Mouse (Mus musculus) thymus, postnatal 25 days (tissue): Measurements from ENCODE around the gene Cnpy3.

ENCODE experiments used
- DNase-seq: peaks from one replicate; pipeline ENCODE4 v3.0.0; 2022

The Cnpy3 gene

DNA sequence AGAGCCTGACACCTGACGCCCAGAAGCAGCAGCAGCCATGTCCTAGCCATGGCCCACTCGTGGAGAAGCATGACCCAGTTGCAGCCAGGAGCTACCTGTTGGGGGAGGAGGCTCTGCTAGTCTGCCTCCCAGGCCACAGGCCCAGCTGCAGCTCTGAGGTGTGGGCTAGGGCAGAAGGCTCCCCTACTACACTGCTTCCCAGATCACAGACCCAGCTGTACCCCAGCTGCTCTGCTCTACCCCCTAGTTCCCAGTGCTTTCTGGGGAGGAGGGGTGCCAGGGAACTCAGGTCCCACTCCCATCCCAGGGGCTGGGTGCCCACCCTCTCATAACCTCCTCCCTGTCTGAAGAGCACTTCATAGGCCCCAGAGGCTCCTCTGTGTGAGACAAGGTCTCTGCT is 11.5 kb upstream of the Cnpy3 start, which contains the start of gene Ptcra:
TSS of gene Ptcra (minus strand) at position 169 of the 400 bp plus-strand sequence.
- peak; percentile 77 for DNase-seq

GRCm38 (mm10) chr17:46758753-46759152 is 6.7 kb upstream of the Cnpy3 start:
- no peak for DNase-seq

GRCm38 (mm10) chr17:46751056-46751793 is 789 bp downstream of the Cnpy3 start:
- DNase-seq = no peak

DNA sequence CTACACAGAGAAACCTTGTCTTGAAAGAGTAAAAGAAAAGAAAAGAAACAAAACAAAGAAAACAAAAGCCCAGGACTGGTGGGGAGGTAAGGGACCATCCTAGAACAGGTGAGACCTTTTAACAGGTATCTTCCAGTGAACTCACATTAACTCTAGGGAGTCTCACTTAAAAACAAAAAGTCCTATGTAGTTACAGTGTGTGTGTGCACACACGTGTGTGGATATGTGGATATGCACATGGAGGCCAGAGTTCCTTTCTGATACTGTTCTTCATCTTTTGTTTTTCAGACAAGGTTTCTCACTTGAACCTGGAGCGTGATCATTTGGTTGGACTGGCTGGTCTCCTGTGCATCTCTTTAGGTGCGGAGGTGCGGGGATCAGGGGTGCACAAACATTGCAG is 1.4 kb downstream of the Cnpy3 start:
- DNase-seq = no peak

DNA sequence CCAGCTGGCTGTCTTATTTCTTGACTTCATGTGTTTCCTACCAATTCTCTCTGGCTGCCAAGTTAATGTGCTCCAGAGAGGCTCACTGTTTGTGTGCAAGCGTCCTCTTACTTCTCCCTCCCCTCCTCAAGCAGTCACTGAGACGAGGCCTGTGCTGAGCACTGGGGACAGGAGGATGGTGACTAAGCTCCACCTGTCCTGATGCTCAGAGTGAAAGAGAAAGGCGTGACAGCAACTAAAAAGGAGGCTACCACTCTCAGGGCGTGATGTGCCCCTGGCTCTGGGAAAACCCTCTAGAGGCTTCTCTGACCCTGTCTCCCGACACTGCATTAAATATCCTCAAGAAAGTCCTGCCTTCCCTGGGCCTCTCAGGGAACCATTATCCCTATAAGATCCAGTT is 2.7 kb downstream of the Cnpy3 start:
- DNase-seq = no peak

DNA sequence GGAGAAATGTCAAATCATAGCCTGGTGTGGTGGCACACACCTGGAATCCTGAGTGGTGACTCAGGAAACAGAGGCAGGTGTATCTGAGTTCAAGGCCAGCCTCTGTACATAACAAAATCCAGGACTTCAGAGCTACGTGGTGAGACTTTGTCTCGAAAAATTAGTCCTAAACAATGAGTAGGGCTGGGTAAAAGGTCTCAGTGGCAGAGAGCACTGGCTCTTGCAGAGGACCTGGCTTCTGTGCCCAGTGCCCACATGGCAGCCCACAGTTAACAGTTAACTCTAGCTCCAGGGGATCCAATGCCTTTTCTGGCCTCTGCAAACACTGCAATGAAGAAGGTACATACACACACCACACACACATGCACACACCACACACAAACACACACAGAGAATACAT is 4.2 kb downstream of the Cnpy3 start:
- DNase-seq = no peak

- DNase-seq = no peak
Observed at GRCm38 (mm10) chr17:46747234-46747633, 4.8 kb downstream of the Cnpy3 start.

DNA sequence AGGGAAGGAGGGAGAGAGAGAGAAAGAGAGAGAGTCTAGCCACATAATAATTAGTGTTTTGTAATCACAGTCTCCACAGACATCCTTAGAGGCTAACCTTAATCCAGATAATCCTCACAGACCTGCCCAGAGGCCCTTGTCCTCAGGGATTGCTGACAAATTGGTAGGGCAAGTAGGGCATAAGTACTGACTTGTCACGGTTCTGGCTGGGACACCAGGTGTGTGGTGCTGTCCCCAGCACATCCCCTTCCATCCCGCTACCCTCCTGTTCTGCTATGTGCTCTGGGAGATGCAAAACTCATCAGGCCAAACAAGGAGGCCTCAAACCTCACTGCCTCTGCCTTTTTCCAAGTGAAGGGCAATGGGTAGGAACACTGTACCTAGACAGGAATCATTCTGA is 6.5 kb downstream of the Cnpy3 start:
- DNase-seq = no peak

DNA sequence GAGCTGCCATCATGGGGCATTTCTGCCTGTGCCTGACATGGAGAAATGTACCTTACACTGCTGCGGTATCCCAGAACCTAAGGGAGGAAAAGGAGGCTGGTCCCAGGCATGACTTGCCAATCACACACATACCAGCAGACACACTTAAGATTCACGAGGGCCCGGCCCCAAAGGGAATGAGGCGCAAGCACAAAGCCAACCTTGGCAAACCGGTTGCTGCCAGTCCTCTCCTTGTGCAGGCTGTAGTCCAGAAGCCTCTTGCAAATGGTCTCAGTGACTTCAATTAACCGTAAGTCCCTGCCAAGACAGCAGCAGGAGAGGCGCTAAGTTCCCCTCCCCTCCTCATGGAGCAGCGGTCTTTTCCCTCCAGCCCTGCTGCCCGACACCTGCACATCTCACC is 9.0 kb downstream of the Cnpy3 start:
- DNase-seq = no peak

DNA sequence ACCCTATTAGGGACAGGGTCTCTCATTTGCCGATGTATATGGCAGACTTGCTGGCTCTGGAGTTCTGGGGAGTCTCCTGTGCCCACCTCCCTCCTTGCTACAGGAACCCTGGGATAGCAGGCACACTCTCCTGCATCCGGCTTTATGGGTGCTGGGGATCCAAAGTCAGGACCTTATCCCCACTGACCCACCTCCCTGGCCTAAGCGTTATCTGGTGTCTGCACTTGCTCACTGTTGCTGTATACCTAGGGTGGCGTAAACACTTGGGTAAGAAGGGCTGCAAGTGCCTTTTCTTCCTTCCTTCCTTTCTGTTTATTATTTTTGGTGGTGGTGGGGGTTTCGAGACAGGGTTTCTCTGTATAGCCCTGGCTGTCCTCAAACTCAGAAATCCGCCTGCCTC is 10.7 kb downstream of the Cnpy3 start:
- no peak for DNase-seq

DNA sequence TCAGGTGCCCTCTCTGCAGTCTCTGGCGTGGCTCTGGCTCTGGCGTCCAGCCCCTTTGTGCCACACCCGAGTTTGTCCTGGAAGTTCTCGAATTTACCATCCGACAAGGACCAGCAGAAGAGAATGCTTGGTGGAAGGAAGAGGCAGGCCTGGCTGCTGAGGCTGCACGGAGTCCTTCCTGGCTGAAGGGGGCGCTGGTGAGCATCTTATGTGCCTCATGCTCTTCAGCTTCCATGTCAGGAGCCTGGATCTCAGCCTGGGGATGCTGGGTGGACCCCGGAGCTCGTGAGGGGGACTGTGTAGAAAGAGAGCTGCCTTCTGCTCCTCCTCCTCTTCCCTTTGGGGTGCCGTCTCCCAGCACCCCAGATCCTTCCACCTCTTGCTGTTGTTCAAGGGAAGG is 15.9 kb downstream of the Cnpy3 start:
- DNase-seq = peak; percentile 53

GRCm38 (mm10) chr17:46735287-46735686 is 16.7 kb downstream of the Cnpy3 start:
- DNase-seq = no peak

GRCm38 (mm10) chr17:46734055-46734454 is 18.0 kb downstream of the Cnpy3 start:
- DNase-seq = no peak

DNA sequence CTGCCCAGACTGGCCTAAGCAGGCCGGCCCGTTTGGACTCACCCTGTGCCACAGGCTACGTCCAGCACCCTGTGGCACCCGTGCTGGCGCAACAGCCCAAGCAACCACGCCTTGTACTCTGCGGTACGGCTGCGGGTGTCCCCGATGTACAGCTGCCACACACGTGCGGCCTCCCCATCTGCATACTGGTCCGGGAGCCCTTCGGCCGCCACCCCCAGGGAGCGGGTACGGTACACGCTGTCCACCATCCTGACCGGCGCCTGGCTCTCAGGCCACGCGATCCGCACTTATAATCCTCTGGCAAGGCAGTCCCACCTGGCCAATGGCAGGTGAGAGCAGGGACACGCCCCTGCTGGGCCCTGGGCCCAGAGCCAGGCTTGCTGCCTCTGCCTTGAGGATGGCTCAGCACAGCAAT is 23.1 kb downstream of the Cnpy3 start, which contains the start of gene Gnmt:
TSS of gene Gnmt (minus strand) at position 265 of the 415 bp plus-strand sequence.
- no peak for DNase-seq

DNA sequence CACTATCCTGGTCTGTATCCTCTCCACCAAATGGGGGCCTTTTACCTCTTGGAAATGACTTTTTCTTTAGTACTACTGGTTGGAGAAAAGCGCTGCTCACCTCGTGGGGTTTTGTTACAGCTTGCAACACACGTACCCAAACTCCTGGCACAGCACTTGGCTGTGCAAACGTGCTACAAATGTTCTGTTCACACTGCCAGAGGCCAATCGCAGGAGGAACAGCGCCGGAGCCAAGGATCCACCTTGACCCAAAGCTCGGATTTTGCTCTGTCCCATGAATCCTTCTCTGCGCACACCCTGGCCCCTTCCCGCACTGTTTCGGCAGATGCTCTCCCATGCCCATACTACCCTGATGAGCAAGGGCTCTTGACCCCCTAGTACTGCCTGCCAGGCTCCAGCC is 23.5 kb downstream of the Cnpy3 start:
- DNase-seq = no peak

DNA sequence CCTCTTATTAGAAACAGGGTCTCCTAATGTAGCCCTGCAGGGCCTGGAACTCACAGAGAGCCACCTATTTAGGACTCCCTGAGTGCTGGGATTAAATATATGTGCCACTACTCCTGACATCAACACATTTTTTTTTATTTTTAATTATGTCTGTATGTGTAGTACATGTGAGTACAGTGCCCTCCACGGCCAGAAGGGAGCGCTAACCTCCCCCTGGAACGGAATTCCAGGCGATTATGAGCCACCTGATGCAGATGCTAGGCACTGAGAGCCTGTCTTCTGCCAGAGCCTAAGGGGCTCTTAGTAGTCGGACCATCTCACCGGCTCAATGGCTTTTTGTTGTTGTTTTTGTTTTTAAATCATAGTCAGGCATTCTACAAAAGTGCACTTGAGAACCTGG is 24.0 kb downstream of the Cnpy3 start:
- peak; percentile 38 for DNase-seq

GRCm38 (mm10) chr17:46727271-46727670 is 24.7 kb downstream of the Cnpy3 start:
- no peak for DNase-seq

GRCm38 (mm10) chr17:46725731-46726645 is 26.0 kb downstream of the Cnpy3 start:
- DNase-seq = no peak

- peak; percentile 64 for DNase-seq
Observed at GRCm38 (mm10) chr17:46725273-46725672, 26.7 kb downstream of the Cnpy3 start.

DNA sequence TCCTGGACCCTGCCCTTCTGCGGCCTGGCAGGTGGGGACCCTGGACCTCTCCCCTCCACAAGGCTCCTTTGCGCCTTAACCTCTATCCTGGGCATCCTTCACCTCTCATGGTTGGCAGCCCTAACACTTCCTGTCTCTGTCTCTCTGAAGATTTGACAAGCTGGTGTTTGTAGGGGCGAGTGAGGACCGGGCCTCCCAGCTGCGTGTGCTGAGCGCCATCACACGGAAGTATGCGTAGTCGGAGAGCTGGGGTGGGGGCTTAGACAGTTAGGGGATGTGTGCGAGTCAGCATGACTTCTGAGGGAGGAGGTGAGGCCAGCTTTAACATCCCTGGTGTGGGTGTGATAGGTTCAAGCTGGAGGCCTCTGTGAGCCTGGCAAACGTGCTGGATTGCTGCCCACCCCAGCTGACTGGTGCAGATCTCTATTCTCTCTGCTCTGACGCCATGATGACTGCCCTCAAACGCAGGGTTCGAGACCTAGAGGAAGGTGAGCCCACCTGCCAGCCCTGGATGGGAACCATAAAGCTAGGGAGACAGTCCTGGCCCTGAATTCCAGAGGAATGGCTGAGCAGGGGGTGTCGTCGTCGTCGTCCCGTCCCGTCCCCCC is 27.4 kb downstream of the Cnpy3 start:
- no peak for DNase-seq

GRCm38 (mm10) chr17:46721077-46721476 is 30.9 kb downstream of the Cnpy3 start:
- no peak for DNase-seq

- no peak for DNase-seq
Observed at GRCm38 (mm10) chr17:46714756-46715481, 37.1 kb downstream of the Cnpy3 start.

DNA sequence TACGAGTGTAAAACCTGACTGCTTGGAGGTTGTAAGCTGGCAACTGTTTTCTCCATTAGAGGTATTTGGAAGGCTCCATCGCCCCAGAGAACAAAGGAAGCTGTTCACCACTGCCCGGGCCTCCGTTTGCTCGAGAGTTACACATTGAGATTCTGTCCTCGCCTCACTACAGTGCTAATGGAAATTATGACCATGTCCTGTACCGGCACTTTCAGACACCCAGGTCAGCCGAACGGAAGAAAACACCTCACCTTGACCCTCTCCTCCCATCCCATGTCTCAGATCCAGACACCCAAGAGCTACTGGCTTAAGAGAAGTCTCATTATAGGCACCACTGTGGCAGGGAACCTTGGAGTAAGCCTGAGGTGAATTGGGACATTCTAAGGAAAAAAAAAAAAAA is 38.2 kb downstream of the Cnpy3 start:
- DNase-seq = no peak
